In genomic region chr6:96595201-96595600, GRCm38 (mm10) we compare ENCODE assay signal across 19 mouse cellular contexts.
"Had no signal": no experiment of that assay in that cellular context is flagged by ENCODE, and none has a peak within 500 bp of the region (broad histone marks: within the 10 kb centered on the region; RNA-seq: fewer than 3 reads in every experiment).

No protein-coding gene starts in this region.

- H3K27ac ChIP-seq: midbrain, embryonic 10.5 days; midbrain, embryonic 12.5 days; neural tube, embryonic 13.5 days; neural tube, embryonic 15.5 days; stomach, embryonic 15.5 days; stomach, postnatal 0 days had no signal

- H3K9ac ChIP-seq: lung, embryonic 14.5 days; midbrain, embryonic 12.5 days; neural tube, embryonic 13.5 days; neural tube, embryonic 15.5 days; stomach, embryonic 15.5 days had no signal

- H3K36me3 ChIP-seq: midbrain, embryonic 10.5 days; midbrain, embryonic 12.5 days; neural tube, embryonic 13.5 days; neural tube, embryonic 15.5 days; stomach, embryonic 15.5 days had no signal

- H3K9me3 ChIP-seq: midbrain, embryonic 10.5 days; midbrain, embryonic 12.5 days; neural tube, embryonic 13.5 days; neural tube, embryonic 15.5 days; stomach, embryonic 15.5 days had no signal

- DNase-seq: lung, embryonic 14.5 days; lung, postnatal 10 days; lung, postnatal 4 days; midbrain, embryonic 14.5 days; retina, postnatal 1 day; right cerebral cortex, adult 18-20 months; right cerebral cortex, postnatal 25 days; right cerebral cortex, postnatal 4 days; thymus, adult 2 months; thymus, postnatal 25 days; thymus, postnatal 4 days had no signal

- ATAC-seq: midbrain, embryonic 16.5 days had no signal

- H3K4me3 ChIP-seq: midbrain, embryonic 10.5 days; midbrain, embryonic 12.5 days; myocyte; neural tube, embryonic 13.5 days; neural tube, embryonic 15.5 days; stomach, embryonic 15.5 days had no signal

- H3K4me2 ChIP-seq: lung, embryonic 14.5 days; midbrain, embryonic 12.5 days; neural tube, embryonic 13.5 days; neural tube, embryonic 15.5 days; stomach, embryonic 15.5 days had no signal

- H3K27me3 ChIP-seq: midbrain, embryonic 12.5 days; neural tube, embryonic 13.5 days; neural tube, embryonic 15.5 days; stomach, embryonic 15.5 days had no signal

- H3K4me1 ChIP-seq: midbrain, embryonic 12.5 days; neural tube, embryonic 13.5 days; neural tube, embryonic 15.5 days; stomach, embryonic 15.5 days had no signal
